Mouse (Mus musculus) ES-Bruce4 (cell line): ENCODE measurements at regions not wholly inside any gene's neighbourhood (a gene's known extent, or its start where the extent isn't known, plus 50 kb on each side); places are given as distances from the start of the nearest gene placed in this dataset.
"Not testable (repeated sequence)": the region's sequence is repeated elsewhere in the genome, so short reads cannot be mapped to it uniquely, and the experiment has no call there.

Source experiments
- H3K27ac ChIP-seq: 2 replicates; pipeline ENCODE4 v1.5.1; 2012; ENCODE audit warnings: low read length, inconsistent platforms; ENCODE audit not compliant: insufficient read depth
- H3K27me3 ChIP-seq: 2 replicates; pipeline ENCODE4 v1.6.1; 2012; ENCODE audit warnings: mild to moderate bottlenecking, low read length, inconsistent platforms; ENCODE audit not compliant: control insufficient read depth, poor library complexity, insufficient read depth, severe bottlenecking
- H3K36me3 ChIP-seq: 2 replicates; pipeline ENCODE4 v1.6.1; 2012; ENCODE audit warnings: inconsistent platforms, mild to moderate bottlenecking, low read length, moderate library complexity; ENCODE audit not compliant: control insufficient read depth, poor library complexity, insufficient read depth, severe bottlenecking
- H3K4me1 ChIP-seq: one replicate; pipeline ENCODE4 v1.8.1; 2011; ENCODE audit warnings: low read length; ENCODE audit not compliant: control insufficient read depth, insufficient read depth
- H3K4me3 ChIP-seq: 2 replicates; pipeline ENCODE4 v1.5.1; 2011; ENCODE audit warnings: low read depth, mild to moderate bottlenecking, low read length
- H3K9ac ChIP-seq: 2 replicates; pipeline ENCODE4 v1.6.1; 2012; ENCODE audit warnings: low read depth, mild to moderate bottlenecking, inconsistent platforms; ENCODE audit not compliant: poor library complexity, severe bottlenecking
- H3K9me3 ChIP-seq: replicated peaks from 2 replicates; pipeline ENCODE4 v1.6.1; 2012; ENCODE audit warnings: mild to moderate bottlenecking, low read length, inconsistent platforms; ENCODE audit not compliant: control insufficient read depth, poor library complexity, insufficient read depth, severe bottlenecking
- CTCF ChIP-seq: IDR thresholded peaks from one replicate; pipeline ENCODE4 v1.8.1; 2011; ENCODE audit warnings: low read depth, low read length
- EP300 ChIP-seq: IDR thresholded peaks from 2 replicates; pipeline ENCODE4 v1.6.1; 2011; ENCODE audit warnings: low read depth, low read length; ENCODE audit not compliant: insufficient read depth
- POLR2A ChIP-seq: IDR thresholded peaks from one replicate; pipeline ENCODE4 v1.8.1; 2011; ENCODE audit warnings: low read length; ENCODE audit not compliant: insufficient read depth

GRCm38 (mm10) chr6:31895835-31896234, 154.2 kb upstream of the 1700012A03Rik start:
- Histone ChIP-seq H3K4me3 (no peak overlapping the region), H3K27ac (no peak overlapping the region), H3K9me3 (no peaks in the 10 kb centered on the region; the same call in 1 of the 2 replicates), H3K9ac (no peak overlapping the region), H3K4me1 (no peaks in the 10 kb centered on the region), H3K27me3 (no peaks in the 10 kb centered on the region), H3K36me3 (no peaks in the 10 kb centered on the region)
- no peak for TF ChIP-seq POLR2A
- TF ChIP-seq EP300 = no peak
- TF ChIP-seq CTCF = no peak

- Histone ChIP-seq H3K9ac (no peak overlapping the region), H3K27me3 (no peaks in the 10 kb centered on the region), H3K36me3 (no peaks in the 10 kb centered on the region), H3K4me3 (no peak overlapping the region), H3K9me3 (no peaks in the 10 kb centered on the region), H3K27ac (no peak overlapping the region), H3K4me1 (no peaks in the 10 kb centered on the region)
- no peak for TF ChIP-seq CTCF
- TF ChIP-seq POLR2A = no peak
- TF ChIP-seq EP300 = no peak
Observed at GRCm38 (mm10) chr6:31886931-31887330, 163.1 kb upstream of the 1700012A03Rik start.

- H3K27me3 ChIP-seq, H3K4me3 ChIP-seq, H3K36me3 ChIP-seq, H3K27ac ChIP-seq, H3K4me1 ChIP-seq, H3K9ac ChIP-seq, H3K9me3 ChIP-seq: not testable (repeated sequence)
Observed at GRCm38 (mm10) chr6:31885196-31885595, 164.8 kb upstream of the 1700012A03Rik start.

GRCm38 (mm10) chr6:31883726-31884125, 166.3 kb upstream of the 1700012A03Rik start:
- Histone ChIP-seq H3K27me3 (no peaks in the 10 kb centered on the region), H3K4me1 (no peaks in the 10 kb centered on the region), H3K36me3 (no peaks in the 10 kb centered on the region), H3K9me3 (no peaks in the 10 kb centered on the region), H3K4me3 (no peak overlapping the region), H3K9ac (no peak overlapping the region), H3K27ac (no peak overlapping the region)
- TF ChIP-seq POLR2A (no peak), EP300 (no peak), CTCF (no peak)

- no peak for TF ChIP-seq POLR2A
- TF ChIP-seq EP300 = no peak
- no peak for TF ChIP-seq CTCF
- Histone ChIP-seq H3K27me3 (no peaks in the 10 kb centered on the region), H3K27ac (no peak overlapping the region), H3K9ac (no peak overlapping the region), H3K9me3 (no peaks in the 10 kb centered on the region), H3K4me1 (no peaks in the 10 kb centered on the region), H3K36me3 (no peaks in the 10 kb centered on the region), H3K4me3 (no peak overlapping the region)
Observed at GRCm38 (mm10) chr6:31874616-31875015, 175.4 kb upstream of the 1700012A03Rik start.

GRCm38 (mm10) chr6:31873911-31874310, 176.1 kb upstream of the 1700012A03Rik start:
- H3K27me3 ChIP-seq = no peaks in the 10 kb centered on the region

More at GRCm38 (mm10) chr6:31873911-31874310, 176.1 kb upstream of the 1700012A03Rik start:
- H3K4me3 ChIP-seq = no peak overlapping the region
- TF ChIP-seq CTCF (no peak), POLR2A (no peak), EP300 (no peak)
- H3K9me3 ChIP-seq = no peaks in the 10 kb centered on the region
- no peaks in the 10 kb centered on the region for H3K4me1 ChIP-seq
- H3K36me3 ChIP-seq = no peaks in the 10 kb centered on the region
- H3K27ac ChIP-seq = no peak overlapping the region
- no peak overlapping the region for H3K9ac ChIP-seq
